Mouse (Mus musculus) liver, adult 2 months (tissue): Measurements from ENCODE around the gene Hdac11.

Experiments used
- CTCF ChIP-seq: fragments of 200-500 bp; IDR thresholded peaks from 2 replicates; pipeline ENCODE4 v1.5.1; 2011; ENCODE audit warnings: low read depth, low read length, control low read depth
- POLR2A ChIP-seq: fragments of 200-500 bp; IDR thresholded peaks from 2 replicates; pipeline ENCODE4 v1.6.1; 2011; ENCODE audit warnings: low read length, control low read depth; ENCODE audit not compliant: insufficient read depth; ENCODE audit errors: extremely low read depth

GRCm38 (mm10) chr6:91120206-91120605, 36.3 kb upstream of the Hdac11 start:
- no peak for TF ChIP-seq CTCF
- no peak for TF ChIP-seq POLR2A
